Mouse (Mus musculus) MEL (cell line): ENCODE results near the gene Pex11b. TPM values are rescaled to one million over a fixed set of nuclear protein-coding genes. Genes with fewer than 3 reads are reported as not detected.

Experiments
- DNase-seq: peaks from one replicate; pipeline ENCODE4 v3.0.0; 2011; ENCODE audit warnings: low read depth, low spot score
- H3K27ac ChIP-seq: 2 replicates; pipeline ENCODE4 v1.5.1; 2012; ENCODE audit warnings: low read depth, mild to moderate bottlenecking, control low read depth, low read length, moderate library complexity; ENCODE audit not compliant: control insufficient read depth
- H3K27me3 ChIP-seq, 2 experiments: fragments of 150-350 bp in 1 of 2; sonication (generic) in 1 of 2; 2 replicates each; pipeline ENCODE4 v1.6.1; 2012; ENCODE audit warnings: low read length in 2 of 2, mild to moderate bottlenecking in 2 of 2, improper control_type of control experiment in 1 of 2, moderate library complexity in 1 of 2; ENCODE audit not compliant: insufficient read depth in 2 of 2, control insufficient read depth in 1 of 2
- H3K36me3 ChIP-seq, 2 experiments: 2 replicates each; pipeline ENCODE4 v1.6.1; 2012 to 2014; ENCODE audit warnings: low read length in 2 of 2, improper control_type of control experiment in 1 of 2, inconsistent platforms in 1 of 2, mild to moderate bottlenecking in 1 of 2; ENCODE audit not compliant: insufficient read depth in 2 of 2, control insufficient read depth in 1 of 2
- H3K4me1 ChIP-seq, 2 experiments: fragments of 150-350 bp in 1 of 2; sonication (generic) in 1 of 2; 2 replicates each; pipeline ENCODE4 v1.6.1; 2012; ENCODE audit warnings: low read length in 2 of 2, improper control_type of control experiment in 1 of 2, mild to moderate bottlenecking in 1 of 2; ENCODE audit not compliant: insufficient read depth in 2 of 2, control insufficient read depth in 1 of 2
- H3K4me3 ChIP-seq, 2 experiments: fragments of 150-350 bp in 1 of 2; sonication (generic) in 1 of 2; 2 replicates each; pipeline ENCODE4 v1.5.1; 2012; ENCODE audit warnings: low read depth in 2 of 2, low read length in 2 of 2, mild to moderate bottlenecking in 2 of 2, moderate library complexity in 2 of 2, control low read depth in 1 of 2, improper control_type of control experiment in 1 of 2; ENCODE audit not compliant: control insufficient read depth in 1 of 2, insufficient read depth in 1 of 2
- H3K79me2 ChIP-seq: 2 replicates; pipeline ENCODE4 v1.6.1; 2012; ENCODE audit warnings: mild to moderate bottlenecking, low read length, moderate library complexity; ENCODE audit not compliant: control insufficient read depth, poor library complexity, insufficient read depth
- H3K9ac ChIP-seq: 2 replicates; pipeline ENCODE4 v1.6.1; 2012; ENCODE audit warnings: low read depth, mild to moderate bottlenecking, control low read depth, low read length, moderate library complexity; ENCODE audit not compliant: control insufficient read depth, poor library complexity, severe bottlenecking
- H3K9me3 ChIP-seq: fragments of 150-350 bp; sonication (generic); replicated peaks from 2 replicates; pipeline ENCODE4 v1.6.1; 2012; ENCODE audit warnings: mild to moderate bottlenecking, low read length, improper control_type of control experiment, moderate library complexity; ENCODE audit not compliant: insufficient read depth
- CHD2 ChIP-seq: IDR thresholded peaks from 2 replicates; pipeline ENCODE4 v1.6.1; 2011; ENCODE audit warnings: low read length, improper control_type of control experiment
- CTCF ChIP-seq, 3 experiments: IDR thresholded peaks in 2 of 3; conservative IDR thresholded peaks in 1 of 3; 2 replicates each; pipeline ENCODE4 v1.5.1; 2011 to 2012; ENCODE audit warnings: low read length in 3 of 3, low read depth in 2 of 3, mild to moderate bottlenecking in 2 of 3, improper control_type of control experiment in 1 of 3, inconsistent platforms in 1 of 3, mixed read lengths in 1 of 3, moderate library complexity in 1 of 3; ENCODE audit not compliant: control insufficient read depth in 1 of 3, insufficient read depth in 1 of 3, poor library complexity in 1 of 3, severe bottlenecking in 1 of 3
- EP300 ChIP-seq, 2 experiments: IDR thresholded peaks; 2 replicates each; pipeline ENCODE4 v1.6.1; 2011; ENCODE audit warnings: improper control_type of control experiment in 2 of 2, low read length in 2 of 2, low read depth in 1 of 2, mild to moderate bottlenecking in 1 of 2
- ETS1 ChIP-seq: IDR thresholded peaks from 2 replicates; pipeline ENCODE4 v1.6.1; 2012; ENCODE audit warnings: low read depth, mild to moderate bottlenecking, inconsistent platforms, low read length, improper control_type of control experiment, moderate library complexity
- GABPA ChIP-seq: IDR thresholded peaks from 2 replicates; pipeline ENCODE4 v1.6.1; 2012; ENCODE audit warnings: low read depth, mild to moderate bottlenecking, inconsistent platforms, low read length, improper control_type of control experiment, moderate library complexity
- HCFC1 ChIP-seq: IDR thresholded peaks from 2 replicates; pipeline ENCODE4 v1.6.1; 2012; ENCODE audit warnings: low read depth, mild to moderate bottlenecking, inconsistent platforms, low read length, improper control_type of control experiment, moderate library complexity
- KAT2A ChIP-seq: conservative IDR thresholded peaks from 2 replicates; pipeline ENCODE4 v1.6.1; 2012; ENCODE audit warnings: low read depth, low read length, improper control_type of control experiment, inconsistent platforms
- MEF2A ChIP-seq: IDR thresholded peaks from 2 replicates; pipeline ENCODE4 v1.6.1; 2014; ENCODE audit warnings: low read depth, mild to moderate bottlenecking, inconsistent platforms, low read length, improper control_type of control experiment; ENCODE audit not compliant: poor library complexity, insufficient replicate concordance, severe bottlenecking; ENCODE audit errors: extremely low read depth
- MXI1 ChIP-seq: IDR thresholded peaks from 2 replicates; pipeline ENCODE4 v1.6.1; 2011; ENCODE audit warnings: mild to moderate bottlenecking, low read depth, low read length, improper control_type of control experiment
- MYB ChIP-seq: IDR thresholded peaks from 2 replicates; pipeline ENCODE4 v1.6.1; 2011; ENCODE audit warnings: mild to moderate bottlenecking, low read depth, low read length, improper control_type of control experiment
- MYC ChIP-seq: IDR thresholded peaks from 2 replicates; pipeline ENCODE4 v1.6.1; 2011; ENCODE audit warnings: low read depth, mild to moderate bottlenecking, low read length, improper control_type of control experiment, moderate library complexity
- POLR2AphosphoS5 ChIP-seq: IDR thresholded peaks from 2 replicates; pipeline ENCODE4 v1.6.1; 2012; ENCODE audit warnings: low read depth, borderline replicate concordance, mild to moderate bottlenecking, inconsistent platforms, low read length, moderate library complexity, mixed read lengths
- RAD21 ChIP-seq: IDR thresholded peaks from 2 replicates; pipeline ENCODE4 v1.6.1; 2011; ENCODE audit warnings: mild to moderate bottlenecking, low read depth, low read length, improper control_type of control experiment
- TAL1 ChIP-seq: IDR thresholded peaks from 2 replicates; pipeline ENCODE4 v1.6.1; 2012; ENCODE audit warnings: mild to moderate bottlenecking, inconsistent platforms, low read length, moderate library complexity, mixed read lengths
- UBTF ChIP-seq: IDR thresholded peaks from 2 replicates; pipeline ENCODE4 v1.6.1; 2012; ENCODE audit warnings: low read depth, mild to moderate bottlenecking, inconsistent platforms, low read length, improper control_type of control experiment, moderate library complexity, borderline replicate concordance; ENCODE audit not compliant: insufficient read depth
- ZKSCAN1 ChIP-seq: IDR thresholded peaks from 2 replicates; pipeline ENCODE4 v1.6.1; 2012; ENCODE audit warnings: low read depth, mild to moderate bottlenecking, inconsistent platforms, low read length, improper control_type of control experiment, moderate library complexity
- ZNF384 ChIP-seq: IDR thresholded peaks from 2 replicates; pipeline ENCODE4 v1.6.1; 2012; ENCODE audit warnings: low read depth, mild to moderate bottlenecking, inconsistent platforms, low read length, improper control_type of control experiment
- polyA plus RNA-seq, 2 experiments: library from polyadenylated mRNA; stranded (reverse) in 1 of 2; unstranded in 1 of 2; fragments of >175 nt in 1 of 2; fragments of >200 nt in 1 of 2; gene quantifications; 2 replicates each; pipeline versions ENCODE4 v1.2.1 to v1.2.4; 2012; ENCODE audit warnings: low replicate concordance in 2 of 2, low read depth in 1 of 2; ENCODE audit not compliant: insufficient read length in 2 of 2, insufficient read depth in 1 of 2, missing spikeins in 1 of 2
- total RNA-seq: library from RNA; depleted of rRNA; stranded (reverse); fragments of 300-350 nt; gene quantifications from 2 replicates; pipeline ENCODE4 v1.2.3, GENCODE M21; 2012

Gene Pex11b
- total and polyA plus RNA-seq, 3 experiments: 38.2 to 82.8 TPM; not detected in 1

- peaks cover 0 to 11% of the 10 kb centered on the region in 2 experiments; a peak in 2 of 4 replicates for H3K36me3 ChIP-seq
- TF ChIP-seq EP300 (IDR thresholded peaks at IDR 0.05; ENCODE audit: low read depth in 1 of 2, low read length in 2 of 2) (no peak), GABPA (no peak), HCFC1 (no peak), MYB (no peak)
- H3K4me3 ChIP-seq: no peak overlapping the region
- H3K4me1 ChIP-seq: no peaks in the 10 kb centered on the region
- no peak for DNase-seq
- H3K9ac ChIP-seq: no peak overlapping the region
- no peaks in the 10 kb centered on the region for H3K9me3 ChIP-seq
- H3K79me2 ChIP-seq: no peaks in the 10 kb centered on the region
- H3K27me3 ChIP-seq: no peaks in the 10 kb centered on the region
- no peak overlapping the region for H3K27ac ChIP-seq
Observed at GRCm38 (mm10) chr3:96617941-96618340, 17.2 kb upstream of the Pex11b start.

DNA sequence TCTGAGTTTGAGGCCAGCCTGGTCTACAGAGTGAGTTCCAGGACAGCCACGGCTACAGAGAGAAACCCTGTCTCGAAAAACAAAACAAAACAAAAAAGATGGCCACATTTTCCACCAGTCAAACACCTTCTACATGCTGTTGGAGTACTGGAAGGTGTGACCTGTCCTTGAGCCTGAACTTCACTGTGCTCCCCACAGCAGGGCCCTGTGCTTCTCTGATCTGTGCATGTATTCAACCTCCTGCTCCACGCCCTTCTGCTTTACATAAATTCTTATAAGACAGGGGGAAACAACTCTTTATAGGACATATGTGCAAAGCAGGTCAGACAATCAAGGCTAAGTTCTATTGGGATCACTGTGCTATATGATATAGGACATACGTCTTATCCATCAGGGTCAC lies 12.0 kb upstream of the Pex11b start:
- peaks cover 4% of the 10 kb centered on the region in 2 experiments; a peak in 3 of 4 replicates for H3K4me1 ChIP-seq
- H3K9ac ChIP-seq: no peak overlapping the region
- peaks cover 0 to 12% of the 10 kb centered on the region in 2 experiments; a peak in 2 of 4 replicates for H3K36me3 ChIP-seq
- no peak overlapping the region for H3K27ac ChIP-seq
- H3K4me3 ChIP-seq: no peak overlapping the region
- no peaks in the 10 kb centered on the region for H3K9me3 ChIP-seq
- peaks cover 3% of the 10 kb centered on the region; the same call in 1 of the 2 replicates for H3K79me2 ChIP-seq
- DNase-seq: no peak
- no peaks in the 10 kb centered on the region for H3K27me3 ChIP-seq
- no peak for TF ChIP-seq MYC
- no peak for TF ChIP-seq CTCF (IDR thresholded peaks at IDR 0.05 in 2 of 3, conservative IDR thresholded peaks at IDR 0.05 in 1 of 3; ENCODE audit: control insufficient read depth in 1 of 3, insufficient read depth in 1 of 3, low read depth in 2 of 3, low read length in 3 of 3, poor library complexity in 1 of 3, severe bottlenecking in 1 of 3)
- no peak for TF ChIP-seq KAT2A
- no peak for TF ChIP-seq UBTF
- TF ChIP-seq ZNF384: no peak
- no peak for TF ChIP-seq ZKSCAN1
- TF ChIP-seq TAL1: no peak
- TF ChIP-seq CHD2: no peak
- no peak for TF ChIP-seq POLR2AphosphoS5
- TF ChIP-seq MEF2A: no peak
- TF ChIP-seq RAD21: no peak
- TF ChIP-seq MXI1: no peak
- TF ChIP-seq ETS1: no peak
- no peak for TF ChIP-seq EP300 (IDR thresholded peaks at IDR 0.05; ENCODE audit: low read depth in 1 of 2, low read length in 2 of 2)
